Comparison of ENCODE assay signal across 10 mouse cellular contexts in genomic region chr17:17409601-17410000, GRCm38 (mm10). TPM values are rescaled to one million over a fixed set of nuclear protein-coding genes. Genes with fewer than 3 reads are reported as not detected.
A peak's percentile ranks its signal among the peaks of the same experiment; 100 is the strongest.
DNase-seq lines count a peak whose midpoint lies in the region; ATAC-seq and TF ChIP-seq lines count a peak whose summit lies in the region.
"Had no signal": no experiment of that assay in that cellular context is flagged by ENCODE, and none has a peak within 500 bp of the region (broad histone marks: within the 10 kb centered on the region; RNA-seq: fewer than 3 reads in every experiment).

No protein-coding gene starts in this region.

- H3K4me2 ChIP-seq in forebrain, embryonic 16.5 days (ENCODE audit: low read length) = peak overlapping the region; percentile 17; the same call in 1 of the 2 replicates

- H3K4me3 ChIP-seq in ES-E14 (ENCODE audit: insufficient read depth in 1 of 2, low read depth in 1 of 2, low read length in 2 of 2, poor library complexity in 1 of 2, severe bottlenecking in 1 of 2) = no peak overlapping the region
- H3K4me3 ChIP-seq in forebrain, embryonic 16.5 days (replicated peaks; ENCODE audit: low read length) = no peak overlapping the region
- peak overlapping the region; percentile 27; the same call in 1 of the 2 replicates for H3K4me3 ChIP-seq in midbrain, embryonic 10.5 days

- ATAC-seq in frontal cortex, adult (ENCODE audit: low TSS enrichment) = peak; percentile 73
- ATAC-seq in forebrain, embryonic 16.5 days = no peak
- no peak for ATAC-seq in CD4-positive, CD25-positive, alpha-beta regulatory T cell, adult 4 months
- ATAC-seq: intestine, postnatal 0 days had no signal

- no peak overlapping the region for H3K9ac ChIP-seq in ES-E14 (ENCODE audit: insufficient read depth, low read depth, low read length, poor library complexity, severe bottlenecking)
- no peak overlapping the region; the same call in 1 of the 2 replicates for H3K9ac ChIP-seq in forebrain, embryonic 16.5 days (replicated peaks; ENCODE audit: low read depth, low read length)

- no peak for DNase-seq in frontal cortex, postnatal 25 days (ENCODE audit: low spot score in 2 of 2)
- no peak for DNase-seq in ES-E14 (ENCODE audit: low read depth, low spot score)
- peak; percentile 76 for DNase-seq in midbrain, embryonic 10.5 days (ENCODE audit: low spot score)
- DNase-seq in adrenal gland, adult 2 months = no peak
- no peak for DNase-seq in ovary, postnatal 36 days (ENCODE audit: low spot score)

- H3K27me3 ChIP-seq in forebrain, embryonic 16.5 days (replicated peaks; ENCODE audit: control insufficient read depth, insufficient read depth, low read length) = no peaks in the 10 kb centered on the region
- H3K27me3 ChIP-seq in midbrain, embryonic 10.5 days (ENCODE audit: low read depth, poor library complexity, severe bottlenecking) = no peaks in the 10 kb centered on the region

- 0% methylated on average over 2 of the region's 2 CpGs for WGBS in forebrain, embryonic 16.5 days
- 9% methylated on average over 2 of the region's 2 CpGs for WGBS in midbrain, embryonic 10.5 days

- H3K4me1 ChIP-seq in ES-E14 (ENCODE audit: control insufficient read depth in 2 of 2, insufficient read depth in 2 of 2, low read length in 2 of 2, poor library complexity in 1 of 2) = peaks cover 0 to 9% of the 10 kb centered on the region in 2 experiments; a peak in 2 of 4 replicates
- H3K4me1 ChIP-seq in forebrain, embryonic 16.5 days (replicated peaks; ENCODE audit: control insufficient read depth, insufficient read depth, low read length) = peaks cover 19% of the 10 kb centered on the region
- peaks cover 69% of the 10 kb centered on the region for H3K4me1 ChIP-seq in midbrain, embryonic 10.5 days

- 0 out of 2 replicates have a peak overlapping the region, but pooled peaks have one; percentile 50 for H3K27ac ChIP-seq in ES-E14 (ENCODE audit: insufficient read depth, low read depth, low read length, poor library complexity, severe bottlenecking)
- peak overlapping the region; percentile 47; the same call in 1 of the 2 replicates for H3K27ac ChIP-seq in forebrain, embryonic 16.5 days (ENCODE audit: low read length)
- H3K27ac ChIP-seq in midbrain, embryonic 10.5 days (replicated peaks) = peak overlapping the region; percentile 77
- H3K27ac ChIP-seq: macrophage had no signal

- in situ Hi-C loops in ES-E14 (cut with MboI; ENCODE audit: low sequenced_read_pairs in 2 of 2, unreplicated experiment in 2 of 2) = no loop called here

- H3K9me3 ChIP-seq in ES-E14 (ENCODE audit: control insufficient read depth, insufficient read depth, low read depth, low read length) = no peaks in the 10 kb centered on the region
- no peaks in the 10 kb centered on the region for H3K9me3 ChIP-seq in forebrain, embryonic 16.5 days (ENCODE audit: control insufficient read depth, low read length)
- 0 out of 2 replicates have a peak, but pooled peaks cover 3% of the 10 kb centered on the region for H3K9me3 ChIP-seq in midbrain, embryonic 10.5 days (replicated peaks)

- no peaks in the 10 kb centered on the region for H3K36me3 ChIP-seq in ES-E14 (ENCODE audit: control insufficient read depth, insufficient read depth, low read length, poor library complexity, severe bottlenecking)
- no peaks in the 10 kb centered on the region for H3K36me3 ChIP-seq in forebrain, embryonic 16.5 days (ENCODE audit: control insufficient read depth, insufficient read depth)
- peaks cover 20% of the 10 kb centered on the region for H3K36me3 ChIP-seq in midbrain, embryonic 10.5 days

TF ChIP-seq in ES-E14, 5 proteins besides CTCF, POLR2A, EP300 and RAD21:
- TF ChIP-seq ZC3H11A (IDR thresholded peaks at IDR 0.05; ENCODE audit: borderline replicate concordance, low read depth, low read length) = no peak
- TF ChIP-seq ZNF384 (IDR thresholded peaks at IDR 0.05; ENCODE audit: low read depth, low read length) = peak; percentile 57; the same call in 1 of the 2 replicates

RNA-seq across cellular contexts. Expression of gene Lix1, which starts 7.1 kb away (rescaled TPM):
- 0.95 and 2.3 TPM in 2 replicates for total RNA-seq in ES-E14 (2012; rRNA removed)
- polyA plus RNA-seq in forebrain, embryonic 16.5 days (2015; fragmentation: Nextera tagmentation; extraction: Ambion mirVana) = 30.5 and 33.3 TPM in 2 replicates
- 82.7 and 96.2 TPM in 2 replicates for polyA plus RNA-seq in midbrain, embryonic 10.5 days (2016; fragmentation: Nextera tagmentation; extraction: Ambion mirVana)
- under 1 TPM; 0.30 to 0.32 TPM for polyA plus RNA-seq in CD4-positive, CD25-positive, alpha-beta regulatory T cell, adult 4 months (2017; shearing (Covaris generic))
- 10 to 100 TPM in 1 of 2 experiments, 1 to 10 TPM in 1; 6.9 to 10.8 TPM for total RNA-seq in adrenal gland, adult 2 months (2021)
- 0.36 and 0.38 TPM in 2 replicates for polyA plus RNA-seq in adrenal gland, adult 2 months (2012; rRNA removed)

RNA-seq across cellular contexts. Expression of gene Riok2, which starts 35.5 kb away (rescaled TPM):
- 42.1 and 60.6 TPM in 2 replicates for total RNA-seq in ES-E14 (2012; rRNA removed)
- 28.6 and 29.3 TPM in 2 replicates for polyA plus RNA-seq in forebrain, embryonic 16.5 days (2015; fragmentation: Nextera tagmentation; extraction: Ambion mirVana)
- 28.5 and 28.7 TPM in 2 replicates for polyA plus RNA-seq in midbrain, embryonic 10.5 days (2016; fragmentation: Nextera tagmentation; extraction: Ambion mirVana)
- polyA plus RNA-seq in CD4-positive, CD25-positive, alpha-beta regulatory T cell, adult 4 months (2017; shearing (Covaris generic)) = 10 to 100 TPM; 35.3 to 36.4 TPM
- 10 to 100 TPM; 37.0 to 37.4 TPM for total RNA-seq in adrenal gland, adult 2 months (2021)
- polyA plus RNA-seq in adrenal gland, adult 2 months (2012; rRNA removed) = 2.7 and 3.9 TPM in 2 replicates

Comparison
In these comparisons a context has a peak if more than half of its experiments do, and no peak if none do; other contexts are left out.
1. RNA of gene Lix1, which starts 7.1 kb away (polyA plus RNA-seq): 82.7 to 96.2 TPM in midbrain, embryonic 10.5 days and 30.5 to 33.3 TPM in forebrain, embryonic 16.5 days; 0.36 to 0.38 TPM in adrenal gland, adult 2 months and 0.30 to 0.32 TPM in CD4-positive, CD25-positive, alpha-beta regulatory T cell, adult 4 months; every median in the first group is over 10 times any median in the second.
2. Peak in every context shown above with its lines, with median percentiles within 50 percentile points of each other: H3K27ac ChIP-seq.